In genomic region chr5:29950456-29951170, GRCm38 (mm10) we compare ENCODE assay signal across 28 mouse cellular contexts.
A peak's percentile ranks its signal among the peaks of the same experiment; 100 is the strongest.
DNase-seq lines count a peak whose midpoint lies in the region; ATAC-seq and TF ChIP-seq lines count a peak whose summit lies in the region.
"Had no signal": no experiment of that assay in that cellular context is flagged by ENCODE, and none has a peak within 500 bp of the region (broad histone marks: within the 10 kb centered on the region; RNA-seq: fewer than 3 reads in every experiment).

No protein-coding gene starts in this region.

- TF ChIP-seq EP300 in CH12.LX (IDR thresholded peaks at IDR 0.05; ENCODE audit: low read length) = peak; percentile 46; the same call in 1 of the 2 replicates

- H3K4me3 ChIP-seq in CH12.LX (replicated peaks in 1 of 3; ENCODE audit: low read depth in 2 of 3, low read length in 2 of 3, poor library complexity in 1 of 3) = no peak overlapping the region
- no peak overlapping the region for H3K4me3 ChIP-seq in forebrain, embryonic 11.5 days (ENCODE audit: low read depth, low read length)
- H3K4me3 ChIP-seq: embryonic facial prominence, embryonic 12.5 days; embryonic facial prominence, embryonic 15.5 days; forebrain, embryonic 12.5 days; forebrain, embryonic 15.5 days; gastrocnemius, adult 2 months; heart, embryonic 12.5 days; heart, embryonic 15.5 days; hindbrain, embryonic 10.5 days; hindbrain, embryonic 13.5 days; intestine, embryonic 15.5 days had no signal

- H3K79me2 ChIP-seq in CH12.LX (replicated peaks; ENCODE audit: control insufficient read depth, extremely low read depth, insufficient read depth, poor library complexity, severe bottlenecking) = no peaks in the 10 kb centered on the region

- H3K9me3 ChIP-seq in CH12.LX (replicated peaks; ENCODE audit: low read length) = no peaks in the 10 kb centered on the region
- H3K9me3 ChIP-seq in forebrain, embryonic 11.5 days (ENCODE audit: control insufficient read depth, low read length) = no peaks in the 10 kb centered on the region
- H3K9me3 ChIP-seq: embryonic facial prominence, embryonic 12.5 days; embryonic facial prominence, embryonic 15.5 days; forebrain, embryonic 12.5 days; forebrain, embryonic 15.5 days; G1E; heart, embryonic 12.5 days; heart, embryonic 15.5 days; hindbrain, embryonic 10.5 days; hindbrain, embryonic 13.5 days; intestine, embryonic 15.5 days had no signal

- no peaks in the 10 kb centered on the region for H3K36me3 ChIP-seq in CH12.LX (replicated peaks in 1 of 2; ENCODE audit: control insufficient read depth in 1 of 2, insufficient read depth in 1 of 2, low read length in 1 of 2)
- H3K36me3 ChIP-seq in forebrain, embryonic 11.5 days (ENCODE audit: control insufficient read depth, insufficient read depth, low read length) = no peaks in the 10 kb centered on the region
- H3K36me3 ChIP-seq: embryonic facial prominence, embryonic 12.5 days; embryonic facial prominence, embryonic 15.5 days; forebrain, embryonic 12.5 days; forebrain, embryonic 15.5 days; G1E; heart, embryonic 12.5 days; heart, embryonic 15.5 days; hindbrain, embryonic 10.5 days; hindbrain, embryonic 13.5 days; intestine, embryonic 15.5 days had no signal

- WGBS in forebrain, embryonic 11.5 days = 89% methylated on average over 5 of the region's 5 CpGs

- no peak for TF ChIP-seq CTCF in CH12.LX (conservative IDR thresholded peaks at IDR 0.05 in 1 of 2, IDR thresholded peaks at IDR 0.05 in 1 of 2; ENCODE audit: low read depth in 2 of 2, low read length in 2 of 2)

- in situ Hi-C loops in CH12.LX (cut with MboI; ENCODE audit: low pct_ligation_motif_present, low pct_unique_long_range_greater_than_20kb, low sequenced_read_pairs) = no loop called here

- H3K4me1 ChIP-seq in CH12.LX (ENCODE audit: control insufficient read depth in 1 of 2, insufficient read depth in 2 of 2) = peaks cover 39 to 58% of the 10 kb centered on the region in 2 experiments
- 0 out of 2 replicates have a peak, but pooled peaks cover 4% of the 10 kb centered on the region for H3K4me1 ChIP-seq in forebrain, embryonic 11.5 days (replicated peaks; ENCODE audit: control insufficient read depth, insufficient read depth, low read length)
- H3K4me1 ChIP-seq: embryonic facial prominence, embryonic 15.5 days; forebrain, embryonic 15.5 days; hindbrain, embryonic 10.5 days; hindbrain, embryonic 13.5 days; intestine, embryonic 15.5 days had no signal

- no peak for TF ChIP-seq POLR2A in CH12.LX (IDR thresholded peaks at IDR 0.05; ENCODE audit: low read depth, low read length)

- H3K4me2 ChIP-seq in CH12.LX (ENCODE audit: insufficient read depth, low read depth, poor library complexity, severe bottlenecking) = no peak overlapping the region; the same call in 1 of the 2 replicates
- H3K4me2 ChIP-seq in forebrain, embryonic 11.5 days (ENCODE audit: low read depth, low read length, severe bottlenecking) = no peak overlapping the region
- H3K4me2 ChIP-seq: embryonic facial prominence, embryonic 12.5 days; embryonic facial prominence, embryonic 15.5 days; forebrain, embryonic 12.5 days; forebrain, embryonic 15.5 days; heart, embryonic 12.5 days; heart, embryonic 15.5 days; hindbrain, embryonic 13.5 days; intestine, embryonic 15.5 days had no signal

- no peak; the same call in none of the 2 replicates for TF ChIP-seq RAD21 in CH12.LX (IDR thresholded peaks at IDR 0.05; ENCODE audit: low read depth, low read length)

- peak overlapping the region; percentile 78; the same call in 1 of the 2 replicates for H3K27ac ChIP-seq in CH12.LX (ENCODE audit: insufficient read depth, low read depth)
- no peak overlapping the region for H3K27ac ChIP-seq in forebrain, embryonic 11.5 days (ENCODE audit: low read depth, low read length)
- H3K27ac ChIP-seq: embryonic facial prominence, embryonic 12.5 days; embryonic facial prominence, embryonic 15.5 days; forebrain, embryonic 12.5 days; forebrain, embryonic 15.5 days; gastrocnemius, adult 2 months; heart, embryonic 15.5 days; hindbrain, embryonic 10.5 days; hindbrain, embryonic 13.5 days; intestine, embryonic 15.5 days had no signal

- intact Hi-C loops in left cerebral cortex, postnatal 14 days (cut with DNase I) = no loop called here

- peaks cover 3% of the 10 kb centered on the region for H3K27me3 ChIP-seq in CH12.LX (replicated peaks)
- no peaks in the 10 kb centered on the region for H3K27me3 ChIP-seq in forebrain, embryonic 11.5 days (ENCODE audit: control insufficient read depth, insufficient read depth, low read length)
- H3K27me3 ChIP-seq: embryonic facial prominence, embryonic 12.5 days; embryonic facial prominence, embryonic 15.5 days; forebrain, embryonic 12.5 days; forebrain, embryonic 15.5 days; heart, embryonic 15.5 days; hindbrain, embryonic 13.5 days; intestine, embryonic 15.5 days had no signal

- dilution Hi-C loops in CH12.LX (cut with MboI; ENCODE audit: extremely low pct_ligation_motif_present, extremely low pct_unique_long_range_greater_than_20kb, low sequenced_read_pairs) = no loop called here

- ATAC-seq in megakaryocyte, adult 5-6 weeks (ENCODE audit: poor library complexity, severe bottlenecking) = peak; percentile 41
- ATAC-seq in activated CD4-positive, CD25-positive, alpha-beta regulatory T cell, adult 4 months = no peak
- ATAC-seq in forebrain, embryonic 11.5 days (replicated peaks; ENCODE audit: low FRiP score) = no peak
- ATAC-seq: forebrain, embryonic 15.5 days; hindbrain, embryonic 16.5 days; intestine, embryonic 15.5 days had no signal

- H3K9ac ChIP-seq in CH12.LX (ENCODE audit: insufficient read depth, low read depth) = peak overlapping the region; percentile 42; the same call in 1 of the 2 replicates
- H3K9ac ChIP-seq in forebrain, embryonic 11.5 days (ENCODE audit: low read length) = no peak overlapping the region
- H3K9ac ChIP-seq: embryonic facial prominence, embryonic 12.5 days; embryonic facial prominence, embryonic 15.5 days; forebrain, embryonic 12.5 days; forebrain, embryonic 15.5 days; heart, embryonic 12.5 days; heart, embryonic 15.5 days; hindbrain, embryonic 13.5 days; intestine, embryonic 15.5 days had no signal

- DNase-seq in 3T3-L1 (ENCODE audit: low read depth, low spot score) = peak; percentile 46
- peak; percentile 55 for DNase-seq in CH12.LX (ENCODE audit: extremely low read depth)
- no peak for DNase-seq in forebrain, embryonic 11.5 days (ENCODE audit: low spot score)
- no peak for DNase-seq in left cerebral cortex, postnatal 14 days (ENCODE audit: low spot score in 2 of 2)
- DNase-seq: adrenal gland, postnatal 10 days; adrenal gland, postnatal 36 days; cerebellum, adult 2 months; cerebellum, adult 9-11 months; cerebellum, postnatal 25 days; gastrocnemius, adult 2 months; gastrocnemius, postnatal 14 days; heart, adult 18-20 months; heart, postnatal 10 days; heart, postnatal 36 days; kidney, adult 11 months had no signal

TF ChIP-seq in CH12.LX, 34 proteins besides CTCF, POLR2A, EP300 and RAD21:
- TF ChIP-seq MYC (IDR thresholded peaks at IDR 0.05; ENCODE audit: low read depth, low read length) (no peak), MXI1 (IDR thresholded peaks at IDR 0.05; ENCODE audit: low read depth, low read length) (peak; percentile 37; the same call in 1 of the 2 replicates), CHD1 (IDR thresholded peaks at IDR 0.05; ENCODE audit: low read depth, low read length) (no peak; the same call in 1 of the 2 replicates), ETS1 (conservative IDR thresholded peaks at IDR 0.05; ENCODE audit: low read depth, low read length) (peak; percentile 83), E2F4 (IDR thresholded peaks at IDR 0.05; ENCODE audit: insufficient replicate concordance, low read depth, low read length) (no peak), MAFK (IDR thresholded peaks at IDR 0.05; ENCODE audit: insufficient replicate concordance, low read length) (no peak), USF1 (IDR thresholded peaks at IDR 0.05; ENCODE audit: low read depth, low read length) (no peak), IRF4 (IDR thresholded peaks at IDR 0.05; ENCODE audit: low read depth, low read length) (peak; percentile 47), TCF12 (IDR thresholded peaks at IDR 0.05; ENCODE audit: low read depth, low read length) (peak; percentile 47; the same call in 1 of the 2 replicates), CHD2 (IDR thresholded peaks at IDR 0.05; ENCODE audit: low read length) (no peak), ZNF384 (IDR thresholded peaks at IDR 0.05; ENCODE audit: low read depth, low read length) (peak; percentile 90), JUND (conservative IDR thresholded peaks at IDR 0.05; ENCODE audit: low read depth, low read length) (no peak; the same call in 1 of the 2 replicates), UBTF (IDR thresholded peaks at IDR 0.05; ENCODE audit: low read depth, low read length) (no peak), GABPA (IDR thresholded peaks at IDR 0.05; ENCODE audit: insufficient replicate concordance, low read depth, low read length) (no peak), SIN3A (IDR thresholded peaks at IDR 0.05; ENCODE audit: low read length) (peak; percentile 64; the same call in 1 of the 2 replicates), MAZ (IDR thresholded peaks at IDR 0.05; ENCODE audit: low read depth, low read length) (0 out of 2 replicates have a peak, but pooled peaks have one; percentile 43), USF2 (conservative IDR thresholded peaks at IDR 0.05; ENCODE audit: low read depth, low read length) (no peak), BHLHE40 (IDR thresholded peaks at IDR 0.05; ENCODE audit: low read depth, low read length) (no peak; the same call in 1 of the 2 replicates), JUN (IDR thresholded peaks at IDR 0.05; ENCODE audit: insufficient read depth, low read depth, low read length) (0 out of 2 replicates have a peak, but pooled peaks have one; percentile 26), TBP (conservative IDR thresholded peaks at IDR 0.05; ENCODE audit: low read depth, low read length) (peak; percentile 61; the same call in 1 of the 2 replicates), SMC3 (IDR thresholded peaks at IDR 0.05; ENCODE audit: low read depth, low read length) (no peak), MEF2A (IDR thresholded peaks at IDR 0.05; ENCODE audit: borderline replicate concordance, low read depth, low read length) (peak; percentile 31; the same call in 1 of the 2 replicates)

Comparison
In these comparisons a context has a peak if more than half of its experiments do, and no peak if none do; other contexts are left out.
1. DNase-seq: peak in 3T3-L1 (single experiment) and CH12.LX (single experiment); none in forebrain, embryonic 11.5 days (single experiment) and left cerebral cortex, postnatal 14 days (0 of 2).